Mouse (Mus musculus) heart, embryonic 12.5 days (tissue): Measurements from ENCODE around the gene Oprl1. TPM values are rescaled to one million over a fixed set of nuclear protein-coding genes. Genes with fewer than 3 reads are reported as not detected.

Experiments used
- ATAC-seq: fragments of 200-750 bp; cut with Nextera tagmentation; 2 replicates; pipeline ENCODE4 v1.8.0; 2017; ENCODE audit warnings: moderate TSS enrichment, moderate library complexity; ENCODE audit not compliant: insufficient number of reproducible peaks, low FRiP score
- H3K27ac ChIP-seq: fragments of 300-500 bp; sonication (generic); 2 replicates; pipeline ENCODE4 v1.5.1; 2016; ENCODE audit warnings: mild to moderate bottlenecking, moderate library complexity; ENCODE audit not compliant: poor library complexity, severe bottlenecking
- H3K27me3 ChIP-seq: fragments of 300-500 bp; sonication (generic); replicated peaks from 2 replicates; pipeline ENCODE4 v1.6.1; 2016; ENCODE audit warnings: mild to moderate bottlenecking, moderate library complexity
- H3K36me3 ChIP-seq: fragments of 300-500 bp; sonication (generic); 2 replicates; pipeline ENCODE4 v1.6.1; 2016; ENCODE audit warnings: mild to moderate bottlenecking, moderate library complexity
- H3K4me1 ChIP-seq: fragments of 300-500 bp; sonication (generic); replicated peaks from 2 replicates; pipeline ENCODE4 v1.6.1; 2016; ENCODE audit warnings: mild to moderate bottlenecking
- H3K4me2 ChIP-seq: fragments of 300-500 bp; sonication (generic); 2 replicates; pipeline ENCODE4 v1.6.1; 2016; ENCODE audit warnings: mild to moderate bottlenecking, moderate library complexity
- H3K4me3 ChIP-seq: fragments of 300-500 bp; sonication (generic); 2 replicates; pipeline ENCODE4 v1.5.1; 2016; ENCODE audit warnings: mild to moderate bottlenecking
- H3K9ac ChIP-seq: fragments of 300-500 bp; sonication (generic); 2 replicates; pipeline ENCODE4 v1.6.1; 2016; ENCODE audit warnings: mild to moderate bottlenecking, moderate library complexity
- H3K9me3 ChIP-seq: fragments of 300-500 bp; sonication (generic); replicated peaks from 2 replicates; pipeline ENCODE4 v1.6.1; 2016; ENCODE audit warnings: mild to moderate bottlenecking, moderate library complexity
- WGBS: fragments of 180-500 bp; shearing (Covaris S2); methylation state at CpG from one replicate; pipeline ENCODE4 v1.1.7; 2016; 5-methylcytosine and 5-hydroxymethylcytosine counted together
- polyA plus RNA-seq: library from polyadenylated mRNA; unstranded; fragments of >200 nt; fragmentation: Nextera tagmentation; extraction: Ambion mirVana; gene quantifications from 2 replicates; pipeline ENCODE4 v1.2.1, GENCODE M21; 2016

Oprl1 gene
- polyA plus RNA-seq, 1 experiment from 2014 or later = 9.8 TPM

- Histone ChIP-seq H3K27ac (no peak overlapping the region), H3K4me3 (peak overlapping the region; percentile 64), H3K9me3 (no peaks in the 10 kb centered on the region), H3K9ac (no peak overlapping the region), H3K27me3 (peaks cover 16% of the 10 kb centered on the region), H3K4me1 (peaks cover 33% of the 10 kb centered on the region), H3K4me2 (peak overlapping the region; percentile 88), H3K36me3 (peaks cover 23% of the 10 kb centered on the region)
- 87% methylated on average over 3 of the region's 3 CpGs for whole genome bisulfite sequencing
- no peak for ATAC-seq
Measured at GRCm38 (mm10) chr2:181692304-181692703, 22.5 kb upstream of the Oprl1 start.

- under 1% methylated on average over 73 of the region's 75 CpGs for whole genome bisulfite sequencing
- Histone ChIP-seq H3K9ac (peak within 1 kb of the TSS; percentile 81), H3K27me3 (peaks cover 21% of the 10 kb centered on the region), H3K4me1 (peaks cover 33% of the 10 kb centered on the region), H3K9me3 (no peaks in the 10 kb centered on the region), H3K27ac (0 out of 2 replicates have a peak within 1 kb of the TSS, but pooled peaks have one; percentile 1), H3K4me2 (peak within 1 kb of the TSS; percentile 88), H3K36me3 (peaks cover 14% of the 10 kb centered on the region), H3K4me3 (peak within 1 kb of the TSS; percentile 64)
- ATAC-seq = peak; percentile 82
Measured at GRCm38 (mm10) chr2:181693339-181694280, 21.2 kb upstream of the Oprl1 start, which contains the start of gene Rgs19. TSS of gene Rgs19 (minus strand) at chr2:181693977.

- peaks cover 21% of the 10 kb centered on the region for H3K27me3 ChIP-seq
- 79% methylated on average over 3 of the region's 3 CpGs for WGBS
- H3K4me3 ChIP-seq = no peak overlapping the region; the same call in 1 of the 2 replicates
- H3K27ac ChIP-seq = no peak overlapping the region
- peak overlapping the region; percentile 81; the same call in 1 of the 2 replicates for H3K9ac ChIP-seq
- H3K36me3 ChIP-seq = peaks cover 4% of the 10 kb centered on the region; the same call in 1 of the 2 replicates
- ATAC-seq = no peak
- peaks cover 32% of the 10 kb centered on the region for H3K4me1 ChIP-seq
- H3K9me3 ChIP-seq = no peaks in the 10 kb centered on the region
- H3K4me2 ChIP-seq = peak overlapping the region; percentile 88
Measured at GRCm38 (mm10) chr2:181694581-181694980, 20.2 kb upstream of the Oprl1 start.

- Histone ChIP-seq H3K27me3 (peaks cover 21% of the 10 kb centered on the region), H3K4me1 (peaks cover 21% of the 10 kb centered on the region), H3K4me2 (no peak overlapping the region), H3K9ac (no peak overlapping the region), H3K9me3 (no peaks in the 10 kb centered on the region), H3K27ac (no peak overlapping the region), H3K4me3 (no peak overlapping the region), H3K36me3 (0 out of 2 replicates have a peak, but pooled peaks cover 3% of the 10 kb centered on the region)
- 71% methylated on average over 1 of the region's 1 CpGs for WGBS
- ATAC-seq = no peak
Measured at GRCm38 (mm10) chr2:181695776-181696175, 19.0 kb upstream of the Oprl1 start.

- Histone ChIP-seq H3K9ac (no peak overlapping the region), H3K27ac (no peak overlapping the region), H3K4me2 (no peak overlapping the region), H3K4me3 (no peak overlapping the region), H3K27me3 (peaks cover 21% of the 10 kb centered on the region), H3K9me3 (no peaks in the 10 kb centered on the region), H3K4me1 (peaks cover 12% of the 10 kb centered on the region), H3K36me3 (no peaks in the 10 kb centered on the region)
- ATAC-seq = no peak
- 60% methylated on average over 33 of the region's 33 CpGs for WGBS
Measured at GRCm38 (mm10) chr2:181696801-181697420, 17.9 kb upstream of the Oprl1 start.

GRCm38 (mm10) chr2:181698241-181698640, 16.6 kb upstream of the Oprl1 start, which contains the start of gene Lkaaear1:
TSS of gene Lkaaear1 (minus strand) at chr2:181698442.
- no peaks in the 10 kb centered on the region for H3K9me3 ChIP-seq
- peaks cover 5% of the 10 kb centered on the region for H3K4me1 ChIP-seq
- H3K4me2 ChIP-seq = no peak within 1 kb of the TSS
- no peak for ATAC-seq
- H3K9ac ChIP-seq = no peak within 1 kb of the TSS
- WGBS = 46% methylated on average over 5 of the region's 5 CpGs
- H3K27ac ChIP-seq = no peak within 1 kb of the TSS
- no peaks in the 10 kb centered on the region for H3K36me3 ChIP-seq
- H3K4me3 ChIP-seq = no peak within 1 kb of the TSS
- H3K27me3 ChIP-seq = peaks cover 21% of the 10 kb centered on the region

GRCm38 (mm10) chr2:181706668-181707067, 8.1 kb upstream of the Oprl1 start:
- Histone ChIP-seq H3K9me3 (no peaks in the 10 kb centered on the region), H3K9ac (no peak overlapping the region), H3K36me3 (no peaks in the 10 kb centered on the region), H3K4me1 (no peaks in the 10 kb centered on the region), H3K27ac (no peak overlapping the region), H3K27me3 (no peaks in the 10 kb centered on the region), H3K4me3 (no peak overlapping the region), H3K4me2 (no peak overlapping the region)
- 39% methylated on average over 4 of the region's 4 CpGs for WGBS
- ATAC-seq = no peak

GRCm38 (mm10) chr2:181713749-181714148, 1.1 kb upstream of the Oprl1 start:
- 83% methylated on average over 1 of the region's 1 CpGs for WGBS
- Histone ChIP-seq H3K9ac (no peak overlapping the region), H3K27ac (no peak overlapping the region), H3K4me1 (peaks cover 20% of the 10 kb centered on the region), H3K36me3 (peaks cover under 1% of the 10 kb centered on the region; the same call in 1 of the 2 replicates), H3K4me2 (no peak overlapping the region), H3K9me3 (no peaks in the 10 kb centered on the region), H3K27me3 (no peaks in the 10 kb centered on the region), H3K4me3 (no peak overlapping the region)
- no peak for ATAC-seq

- WGBS = 66% methylated on average over 3 of the region's 3 CpGs
- H3K4me2 ChIP-seq = peak overlapping the region; percentile 64
- peak overlapping the region; percentile 75 for H3K27ac ChIP-seq
- H3K27me3 ChIP-seq = no peaks in the 10 kb centered on the region
- H3K36me3 ChIP-seq = peaks cover 6% of the 10 kb centered on the region
- peak; percentile 10; the same call in 1 of the 2 replicates for ATAC-seq
- H3K9me3 ChIP-seq = no peaks in the 10 kb centered on the region
- peaks cover 20% of the 10 kb centered on the region for H3K4me1 ChIP-seq
- peak overlapping the region; percentile 54 for H3K9ac ChIP-seq
- peak overlapping the region; percentile 39 for H3K4me3 ChIP-seq
Measured at GRCm38 (mm10) chr2:181715382-181715781, 566 bp downstream of the Oprl1 start.

- Histone ChIP-seq H3K36me3 (peaks cover 6% of the 10 kb centered on the region), H3K4me2 (peak overlapping the region; percentile 16; the same call in 1 of the 2 replicates), H3K4me3 (no peak overlapping the region), H3K9ac (no peak overlapping the region), H3K9me3 (no peaks in the 10 kb centered on the region), H3K4me1 (peaks cover 20% of the 10 kb centered on the region), H3K27me3 (no peaks in the 10 kb centered on the region), H3K27ac (no peak overlapping the region)
- ATAC-seq = no peak
- 52% methylated on average over 3 of the region's 3 CpGs for WGBS
Measured at GRCm38 (mm10) chr2:181716991-181717390, 2.2 kb downstream of the Oprl1 start.

GRCm38 (mm10) chr2:181720061-181720460, 5.2 kb downstream of the Oprl1 start:
- no peak overlapping the region for H3K27ac ChIP-seq
- H3K27me3 ChIP-seq = no peaks in the 10 kb centered on the region
- no peaks in the 10 kb centered on the region for H3K9me3 ChIP-seq
- H3K9ac ChIP-seq = no peak overlapping the region
- peaks cover 6% of the 10 kb centered on the region for H3K36me3 ChIP-seq
- H3K4me2 ChIP-seq = no peak overlapping the region
- peaks cover 12% of the 10 kb centered on the region for H3K4me1 ChIP-seq
- WGBS = 28% methylated on average over 3 of the region's 3 CpGs
- ATAC-seq = no peak
- H3K4me3 ChIP-seq = no peak overlapping the region
